Mouse (Mus musculus): ENCODE data around the gene Ubqln4.

Ubqln4 gene

DNA sequence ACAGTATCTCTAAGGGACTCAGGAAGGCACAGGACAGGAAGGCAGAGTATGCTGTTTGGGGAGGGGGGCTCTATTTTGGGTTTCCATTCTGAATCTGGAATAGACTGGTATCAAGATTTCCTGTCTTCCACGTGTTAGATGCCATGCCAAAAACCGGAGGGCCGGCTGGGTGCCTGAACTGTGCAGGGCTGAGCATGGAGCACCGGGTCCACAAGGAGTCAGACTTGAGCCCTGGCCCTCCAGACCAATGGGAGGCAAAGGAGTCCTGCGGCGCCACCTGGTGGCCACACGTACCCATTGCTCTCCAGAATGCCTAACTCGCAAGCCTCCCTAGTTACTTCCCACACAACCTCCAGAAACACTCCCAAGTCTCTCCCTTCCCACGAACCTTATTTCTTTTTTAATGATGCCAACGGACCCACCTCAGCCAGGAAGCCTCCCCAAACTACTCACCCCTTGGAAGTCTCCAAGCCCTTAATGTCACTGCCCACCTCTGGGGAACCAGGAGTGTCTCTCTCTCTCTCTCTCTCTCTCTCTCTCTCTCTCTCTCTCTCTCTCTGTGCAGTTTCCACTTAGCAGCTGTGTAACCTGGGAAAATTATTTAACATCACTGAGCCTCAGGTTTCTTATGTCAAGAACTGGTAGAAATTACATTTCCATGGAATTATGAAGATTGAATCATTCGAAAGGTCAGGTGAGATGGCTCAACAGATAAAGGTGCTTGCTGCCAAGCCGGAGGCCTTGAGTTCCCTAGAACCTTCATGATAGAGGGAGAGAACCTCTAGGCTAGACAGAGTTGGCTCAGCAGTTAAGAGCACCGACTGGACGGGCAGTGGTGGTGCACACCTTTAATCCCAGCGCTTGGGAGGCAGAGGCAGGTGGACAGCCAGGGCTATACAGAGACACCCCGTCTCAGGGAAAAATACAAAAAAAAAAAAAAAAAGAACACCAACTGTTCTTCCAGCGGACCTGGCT is 27.1 kb upstream of the Ubqln4 start:
- DNase-seq (ENCODE audit: low spot score in 2 of 2), result peak; percentile 83 to 93

DNA sequence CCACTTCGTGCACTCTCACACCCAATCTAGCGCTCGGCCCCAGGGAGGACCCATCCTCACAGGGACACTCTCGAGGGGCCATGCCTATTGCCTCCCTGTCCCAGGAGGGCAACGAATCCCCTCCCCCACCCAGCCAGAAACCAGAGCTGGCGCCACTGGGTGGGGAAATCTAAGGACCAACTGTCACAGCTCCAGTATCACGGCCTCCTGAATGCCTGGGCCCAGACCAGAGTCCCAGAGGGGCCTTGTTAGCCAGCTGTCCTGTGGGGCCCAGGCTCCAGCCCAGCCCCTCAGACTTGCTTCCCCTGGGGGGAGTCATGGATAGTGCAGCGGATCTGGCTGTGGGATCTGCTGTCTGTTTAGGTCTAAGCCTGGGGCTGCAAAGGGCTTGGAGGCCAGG is 26.0 kb upstream of the Ubqln4 start:
- DNase-seq (ENCODE audit: low spot score in 2 of 2), result no peak

DNA sequence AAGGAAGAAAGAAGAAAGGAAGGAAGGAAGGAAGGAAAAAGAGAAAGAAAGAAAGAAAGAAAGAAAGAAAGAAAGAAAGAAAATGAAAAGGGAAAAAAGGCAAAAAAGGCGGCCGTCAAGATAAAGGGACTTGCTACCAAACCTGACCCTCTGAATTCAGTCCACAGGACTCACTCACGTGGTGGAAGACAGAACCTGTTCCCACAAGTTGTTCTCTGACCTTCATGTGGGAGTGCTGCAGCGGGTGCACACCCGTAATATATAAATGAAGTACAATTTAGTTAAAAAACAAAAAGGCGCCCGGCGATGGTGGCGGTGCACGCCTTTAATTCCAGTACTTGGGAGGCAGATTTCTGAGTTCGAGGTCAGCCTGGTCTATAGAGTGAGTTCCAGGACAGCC is 24.9 kb upstream of the Ubqln4 start:
- no peak for DNase-seq (ENCODE audit: low spot score in 2 of 2)

DNA sequence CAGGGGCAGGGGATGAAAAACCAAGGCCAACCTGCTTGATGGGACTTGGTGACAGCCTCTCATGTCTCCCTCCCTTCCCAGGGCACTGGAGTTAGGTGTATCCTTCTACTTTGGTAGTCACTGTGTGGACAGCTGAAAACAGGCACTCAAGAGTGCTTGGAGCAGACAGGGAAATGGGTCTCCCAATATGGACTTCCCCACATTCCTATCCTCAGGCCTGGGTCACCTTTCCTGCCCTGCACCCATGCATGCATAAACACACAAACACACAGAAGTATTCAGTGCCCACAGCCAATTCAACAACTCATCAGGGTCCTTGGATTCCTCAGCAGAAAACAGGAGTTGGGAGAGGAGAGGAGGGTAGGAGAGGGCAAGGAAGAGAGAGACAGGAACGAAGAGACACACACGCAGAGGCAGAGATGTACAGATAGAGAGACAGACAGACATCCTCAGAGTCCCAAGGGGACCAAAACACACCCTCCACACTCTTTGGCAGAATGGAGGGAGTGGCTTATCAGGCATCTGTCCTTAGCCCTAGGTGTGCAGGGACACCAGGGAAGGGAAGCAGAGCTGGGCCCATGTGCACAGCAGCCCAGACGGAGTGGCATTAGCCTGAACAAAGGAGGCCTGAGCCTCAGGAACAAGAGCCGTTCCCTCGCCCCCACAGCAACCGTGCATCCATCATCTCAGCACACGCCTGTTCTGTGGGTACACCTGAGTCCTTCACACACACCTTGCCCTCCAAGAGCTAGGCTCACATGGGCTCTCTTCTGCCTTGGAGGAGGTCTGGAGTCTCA is 24.2 kb upstream of the Ubqln4 start:
- DNase-seq (ENCODE audit: low spot score in 2 of 2), result no peak

DNA sequence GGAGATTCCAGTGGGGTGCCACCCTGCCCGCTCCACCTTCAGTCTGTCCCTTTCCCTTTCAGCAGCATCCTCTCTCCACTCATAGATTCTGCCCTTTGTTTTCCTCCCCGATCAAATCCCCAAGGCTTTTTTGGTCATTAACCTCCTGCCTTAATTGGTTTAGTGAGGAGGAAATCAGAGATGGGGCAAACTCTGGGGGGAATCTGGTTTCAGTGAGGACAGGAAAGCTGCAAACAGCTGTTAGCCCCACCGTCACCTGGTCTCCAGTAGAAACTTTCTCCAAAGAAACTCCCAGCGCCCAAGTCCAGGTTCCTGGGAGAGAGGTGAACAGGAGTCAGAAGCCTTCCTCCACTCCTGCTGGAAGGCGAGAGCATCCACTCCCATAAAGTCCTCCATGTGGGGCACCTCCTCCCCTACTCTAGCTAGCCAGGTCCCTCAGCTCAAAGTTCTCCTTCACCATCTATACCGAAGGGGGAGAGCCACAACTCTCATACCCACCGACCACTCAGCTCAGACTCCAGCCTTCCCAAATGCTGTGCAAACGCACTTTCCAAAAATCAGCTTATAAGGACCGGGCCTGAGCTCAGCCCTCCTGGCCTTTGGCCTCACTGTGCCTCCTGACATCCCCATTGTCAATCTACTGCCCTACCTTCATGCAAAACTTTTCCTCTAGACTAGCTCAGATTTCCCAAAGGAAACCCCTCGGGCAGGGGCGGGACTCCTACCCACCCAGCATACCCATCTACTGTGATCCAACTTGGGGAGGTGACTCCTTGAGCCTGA is 23.3 kb upstream of the Ubqln4 start:
- DNase-seq (ENCODE audit: low spot score in 2 of 2), result no peak

DNA sequence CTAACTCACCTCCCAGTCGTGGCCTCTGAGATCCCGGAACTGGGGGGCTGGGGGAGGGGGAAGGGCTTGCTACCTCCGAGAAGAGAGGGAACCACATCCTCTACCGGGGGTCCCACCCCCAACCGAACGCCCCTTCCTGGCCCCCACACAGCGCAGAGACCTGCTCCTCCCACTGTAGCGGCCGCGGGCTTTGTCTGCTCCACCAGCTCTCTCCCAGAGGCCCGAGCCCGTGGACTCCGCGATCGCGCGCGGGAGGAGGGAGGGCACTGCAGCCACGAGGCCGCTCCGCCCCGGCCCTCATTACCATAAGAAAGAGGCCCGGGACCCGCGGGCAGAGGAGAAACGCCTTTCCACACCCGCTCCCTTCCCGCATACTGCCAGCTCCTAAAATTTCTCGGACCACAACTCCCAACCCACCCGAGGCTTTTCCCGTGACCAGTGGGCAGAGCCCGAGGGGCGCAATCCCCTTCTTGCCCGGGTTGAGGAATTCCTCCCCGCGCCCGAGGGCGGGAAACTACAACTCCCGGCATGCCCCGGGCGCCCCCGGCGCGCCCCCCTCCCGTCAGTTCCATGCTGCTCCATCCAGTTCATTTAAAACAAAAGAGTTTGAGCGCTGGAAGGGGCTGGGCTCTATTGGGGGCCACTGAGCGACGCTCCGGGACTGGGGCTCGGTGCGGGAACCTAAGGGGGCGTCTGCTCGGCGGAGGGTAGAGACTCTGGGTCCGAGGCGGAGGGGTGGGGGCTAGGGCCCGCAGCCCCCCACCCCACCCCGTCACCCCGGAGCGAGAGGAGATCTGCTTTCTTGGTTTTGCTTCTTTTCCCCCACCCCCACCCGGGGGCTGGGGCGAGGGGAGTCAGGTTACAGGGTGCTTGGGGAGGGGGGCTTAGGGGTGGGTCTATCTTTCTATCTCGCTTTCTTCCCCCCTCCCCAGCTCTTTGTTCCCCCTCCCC is 21.9 kb upstream of the Ubqln4 start:
- peak; percentile 78 to 90 for DNase-seq (ENCODE audit: low spot score in 2 of 2)

DNA sequence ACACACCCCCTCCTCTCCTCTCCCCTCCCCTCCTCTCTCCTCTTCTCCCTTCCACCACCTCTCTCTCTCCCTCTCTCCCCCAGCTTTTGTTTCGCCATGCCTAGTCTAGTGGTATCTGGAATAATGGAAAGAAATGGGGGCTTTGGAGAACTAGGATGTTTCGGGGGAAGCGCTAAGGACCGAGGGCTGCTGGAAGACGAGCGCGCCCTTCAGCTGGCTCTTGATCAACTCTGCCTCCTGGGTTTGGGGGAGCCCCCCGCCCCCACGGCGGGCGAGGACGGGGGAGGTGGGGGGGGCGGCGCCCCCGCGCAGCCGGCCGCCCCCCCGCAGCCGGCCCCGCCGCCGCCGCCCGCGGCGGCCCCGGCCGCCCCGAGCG is 21.3 kb upstream of the Ubqln4 start, which contains the start of gene Mex3a:
Gene Mex3a, plus strand, starts transcription at position 97 of the 376 bp plus-strand sequence.
- DNase-seq (ENCODE audit: low spot score in 2 of 2), result no peak

DNA sequence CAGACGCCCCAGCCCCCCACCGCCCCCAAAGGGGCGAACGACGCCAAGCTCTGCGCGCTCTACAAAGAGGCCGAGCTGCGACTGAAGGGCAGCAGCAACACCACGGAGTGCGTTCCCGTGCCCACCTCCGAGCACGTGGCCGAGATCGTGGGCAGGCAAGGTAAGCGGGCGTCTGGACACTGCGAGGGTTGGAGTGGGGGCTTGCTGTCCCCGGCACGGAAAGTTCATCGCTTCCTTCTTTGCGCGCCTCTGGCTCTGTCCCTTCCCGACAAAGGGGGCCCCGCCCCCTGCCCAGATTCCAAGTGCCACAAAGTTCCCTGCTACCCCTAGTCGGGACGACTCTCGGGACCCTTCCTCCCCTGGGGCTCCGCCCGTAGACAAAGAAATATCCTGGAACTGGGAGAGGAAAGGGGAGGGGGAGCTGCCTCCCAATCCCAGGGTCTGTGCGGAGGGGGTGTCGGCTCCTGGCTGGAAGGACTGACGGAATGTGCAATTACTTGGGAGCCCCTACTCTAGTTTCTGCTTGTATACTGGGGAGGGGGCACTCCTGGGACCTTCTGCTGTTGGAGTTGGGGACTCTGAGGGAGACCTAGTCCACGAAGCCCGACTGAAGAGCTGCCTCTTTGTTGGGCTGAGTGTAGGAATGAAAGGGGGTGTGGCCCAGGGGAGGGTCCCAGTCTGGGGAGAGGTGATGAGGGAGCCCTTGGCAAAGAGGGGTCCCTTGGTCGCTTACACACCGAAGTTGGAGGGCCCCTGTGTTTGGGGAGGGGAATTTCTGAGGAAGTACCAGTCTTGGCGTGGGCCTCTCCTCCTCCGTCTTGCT is 20.7 kb upstream of the Ubqln4 start:
- no peak for DNase-seq (ENCODE audit: low spot score in 2 of 2)

DNA sequence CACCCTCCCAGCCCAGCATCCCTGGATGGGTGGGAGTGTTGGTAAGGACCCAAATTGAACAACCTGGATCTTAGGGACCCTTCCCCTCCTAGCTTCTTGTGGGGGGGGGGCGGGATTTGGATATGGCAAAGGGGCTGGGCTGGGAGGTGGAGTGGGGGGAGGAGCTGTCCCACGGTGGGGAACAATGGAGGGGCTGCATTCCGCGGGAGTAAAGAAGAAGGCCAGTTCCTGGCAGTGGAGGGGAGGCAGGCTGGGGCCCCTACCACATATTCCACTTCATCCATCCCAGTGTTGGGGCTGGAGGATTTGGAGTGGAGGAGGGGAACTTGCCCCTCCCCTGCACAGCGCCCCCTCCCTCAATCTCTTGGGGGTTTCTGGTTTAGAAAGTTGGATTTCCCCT is 19.9 kb upstream of the Ubqln4 start:
- DNase-seq (ENCODE audit: low spot score in 2 of 2), result peak in 1 of 2 experiments; percentile 61

DNA sequence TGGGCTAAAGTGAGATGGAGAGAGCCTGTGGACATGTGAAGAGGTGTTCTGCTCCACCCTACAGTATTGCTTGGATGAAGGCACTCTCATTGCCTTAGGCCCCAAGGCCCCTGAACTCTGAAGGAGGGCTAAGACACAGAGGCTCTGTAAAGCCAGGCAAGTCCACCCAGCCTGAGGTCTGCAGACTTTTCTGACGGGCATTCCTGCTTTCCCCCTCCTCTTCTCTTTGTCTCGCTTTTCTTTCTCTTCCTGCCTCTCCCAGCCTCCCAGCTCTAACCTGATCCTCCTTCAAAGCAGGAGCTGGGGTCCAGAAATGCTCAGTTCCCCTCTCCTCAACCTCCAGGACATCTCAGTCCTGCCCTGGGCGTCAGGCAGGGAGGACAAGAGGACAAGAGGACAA is 18.6 kb upstream of the Ubqln4 start:
- DNase-seq (ENCODE audit: low spot score in 2 of 2), result no peak

DNA sequence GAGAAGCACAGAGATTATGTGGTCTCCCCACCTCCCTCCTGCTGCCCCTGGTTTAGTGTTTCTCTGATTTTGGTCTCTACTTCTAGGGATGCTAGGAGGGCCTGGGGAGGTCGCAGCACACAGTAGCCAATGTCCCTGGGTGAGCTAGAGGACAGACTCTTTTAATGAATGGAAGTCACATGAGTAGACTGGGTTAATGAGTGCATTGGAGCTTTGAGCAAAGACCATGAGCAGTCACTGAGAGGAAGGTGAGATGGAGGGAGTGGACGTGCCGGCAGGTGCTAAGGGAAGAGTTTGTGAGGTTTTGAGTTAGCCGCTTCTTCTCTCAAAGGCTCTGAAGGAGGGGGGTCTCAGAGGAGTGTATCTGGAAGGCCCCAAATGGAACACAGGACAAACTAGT is 18.0 kb upstream of the Ubqln4 start:
- DNase-seq (ENCODE audit: low spot score in 2 of 2), result no peak

DNA sequence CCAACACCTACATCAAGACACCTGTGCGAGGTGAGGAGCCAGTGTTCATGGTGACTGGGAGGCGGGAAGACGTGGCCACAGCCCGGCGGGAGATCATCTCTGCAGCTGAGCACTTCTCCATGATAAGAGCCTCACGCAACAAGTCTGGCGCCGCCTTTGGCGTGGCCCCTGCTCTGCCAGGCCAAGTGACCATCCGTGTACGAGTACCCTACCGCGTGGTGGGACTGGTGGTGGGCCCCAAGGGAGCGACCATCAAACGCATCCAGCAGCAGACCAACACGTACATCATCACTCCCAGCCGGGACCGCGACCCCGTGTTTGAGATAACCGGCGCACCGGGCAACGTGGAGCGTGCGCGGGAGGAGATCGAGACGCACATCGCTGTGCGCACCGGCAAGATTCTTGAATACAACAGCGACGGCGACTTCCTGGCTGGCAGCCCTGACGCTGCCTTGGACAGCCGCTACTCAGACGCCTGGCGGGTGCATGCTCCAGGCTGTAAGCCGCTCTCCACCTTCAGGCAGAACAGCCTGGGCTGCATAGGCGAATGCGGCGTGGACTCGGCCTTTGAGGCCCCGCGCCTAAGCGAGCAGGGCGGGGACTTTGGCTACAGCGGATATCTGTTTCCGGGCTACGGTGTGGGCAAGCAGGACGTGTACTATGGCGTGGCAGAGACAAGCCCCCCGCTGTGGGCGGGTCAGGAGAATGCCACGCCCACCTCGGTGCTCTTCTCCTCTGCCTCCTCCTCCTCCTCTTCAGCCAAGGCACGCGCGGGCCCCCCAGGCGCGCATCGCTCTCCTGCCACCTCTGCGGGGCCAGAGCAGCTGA is 17.2 kb upstream of the Ubqln4 start:
- DNase-seq (ENCODE audit: low spot score in 2 of 2), result peak; percentile 63 to 79

DNA sequence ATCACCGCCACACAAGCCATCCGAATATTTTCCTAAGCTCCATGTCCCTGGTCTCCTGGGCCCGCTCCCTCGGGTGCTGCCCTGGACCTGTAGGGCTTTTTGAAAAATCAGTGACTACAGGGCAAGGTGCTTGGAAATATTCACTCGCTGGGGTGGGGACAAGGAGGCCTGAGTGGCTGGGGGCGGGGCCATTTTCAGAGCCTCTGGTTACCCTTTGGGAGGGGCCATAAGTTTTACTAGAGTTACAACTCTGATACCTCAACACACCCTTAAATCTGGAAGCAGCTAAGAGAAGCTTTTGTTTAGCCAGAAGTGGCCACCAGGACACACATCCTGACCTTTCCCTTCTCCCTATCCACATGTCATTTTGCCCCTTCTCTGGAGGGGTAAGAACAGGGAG is 16.4 kb upstream of the Ubqln4 start:
- no peak for DNase-seq (ENCODE audit: low spot score in 2 of 2)

DNA sequence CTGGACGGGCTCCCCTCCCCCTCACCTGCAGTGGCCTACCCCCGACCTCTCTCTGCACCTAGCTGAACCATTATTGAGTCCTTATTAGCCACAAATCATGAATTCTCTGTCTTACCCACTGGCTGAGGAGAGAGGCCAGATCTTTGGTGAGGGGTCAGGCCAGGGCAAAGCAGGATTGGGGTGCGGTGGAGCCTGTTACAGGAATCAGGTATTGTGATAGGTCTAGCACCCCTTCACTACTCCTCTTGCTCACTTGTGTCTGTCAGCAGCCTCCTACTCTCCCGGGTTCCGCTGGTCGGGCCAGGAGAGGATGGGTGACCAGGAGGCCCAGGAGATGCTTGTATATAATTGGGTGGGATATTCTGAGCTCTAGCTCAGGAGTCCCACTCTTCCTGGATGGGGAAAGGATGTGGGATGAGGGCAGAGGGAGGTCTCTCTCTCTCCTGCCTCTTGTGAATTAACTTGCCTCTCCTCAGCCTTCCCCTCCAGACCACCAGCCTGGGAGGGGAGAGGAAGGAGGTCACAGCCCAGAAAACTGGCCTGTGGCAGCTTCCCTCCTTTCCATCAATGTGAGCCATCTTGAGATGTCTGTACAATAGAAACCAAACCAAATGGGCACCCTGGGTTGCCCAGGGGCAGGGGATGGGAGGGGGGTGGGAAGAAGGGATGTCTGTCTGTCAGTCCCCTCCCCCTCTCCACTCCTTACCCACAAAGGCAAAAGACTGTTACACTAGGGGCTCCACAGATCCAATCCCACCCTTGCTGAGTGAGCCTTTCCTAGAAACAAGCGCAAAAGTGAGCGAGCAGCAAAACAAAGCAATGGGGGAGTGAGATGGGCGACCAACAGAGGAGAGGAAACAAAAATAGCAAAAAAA is 15.1 kb upstream of the Ubqln4 start:
- DNase-seq (ENCODE audit: low spot score in 2 of 2), result no peak

DNA sequence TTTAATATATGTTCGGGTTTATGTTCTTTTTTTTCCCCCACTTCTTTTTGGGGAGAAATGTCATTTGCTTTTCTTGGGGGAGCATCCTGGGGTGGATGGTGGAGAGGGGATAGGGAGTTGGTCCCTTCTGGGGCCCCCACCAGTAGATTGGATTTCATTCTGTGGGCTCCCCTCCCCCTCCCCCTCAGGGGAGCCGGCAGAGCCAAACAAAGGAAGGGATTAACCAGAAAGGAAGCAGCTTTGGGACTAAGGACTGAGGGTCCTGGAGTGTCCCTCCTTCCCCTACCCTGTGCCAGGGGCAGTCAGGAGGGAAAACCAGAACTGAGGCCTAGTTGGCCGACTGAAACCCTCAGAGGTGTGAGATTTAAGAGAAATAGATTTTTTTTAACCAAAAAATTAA is 14.2 kb upstream of the Ubqln4 start:
- no peak for DNase-seq (ENCODE audit: low spot score in 2 of 2)

DNA sequence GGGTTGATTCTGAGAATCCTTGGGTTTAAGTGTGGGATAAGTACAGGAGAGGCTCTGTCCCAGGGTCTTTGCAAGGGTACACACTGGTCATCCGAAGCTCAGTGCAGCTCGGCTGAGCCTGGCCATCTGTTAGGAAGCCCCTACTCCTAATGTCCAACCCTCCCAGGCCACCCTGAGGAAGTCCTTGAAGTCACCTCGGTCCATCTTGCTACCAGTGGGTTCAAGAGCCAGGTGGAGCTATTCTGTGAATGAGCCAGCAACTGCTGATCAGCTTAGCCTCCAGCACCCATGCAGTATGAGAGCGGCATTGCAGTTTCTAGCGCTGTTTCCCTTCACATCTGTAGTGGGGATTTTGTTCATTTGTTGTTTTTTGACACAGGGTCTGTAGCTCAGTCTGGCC is 13.5 kb upstream of the Ubqln4 start:
- DNase-seq (ENCODE audit: low spot score in 2 of 2), result no peak

DNA sequence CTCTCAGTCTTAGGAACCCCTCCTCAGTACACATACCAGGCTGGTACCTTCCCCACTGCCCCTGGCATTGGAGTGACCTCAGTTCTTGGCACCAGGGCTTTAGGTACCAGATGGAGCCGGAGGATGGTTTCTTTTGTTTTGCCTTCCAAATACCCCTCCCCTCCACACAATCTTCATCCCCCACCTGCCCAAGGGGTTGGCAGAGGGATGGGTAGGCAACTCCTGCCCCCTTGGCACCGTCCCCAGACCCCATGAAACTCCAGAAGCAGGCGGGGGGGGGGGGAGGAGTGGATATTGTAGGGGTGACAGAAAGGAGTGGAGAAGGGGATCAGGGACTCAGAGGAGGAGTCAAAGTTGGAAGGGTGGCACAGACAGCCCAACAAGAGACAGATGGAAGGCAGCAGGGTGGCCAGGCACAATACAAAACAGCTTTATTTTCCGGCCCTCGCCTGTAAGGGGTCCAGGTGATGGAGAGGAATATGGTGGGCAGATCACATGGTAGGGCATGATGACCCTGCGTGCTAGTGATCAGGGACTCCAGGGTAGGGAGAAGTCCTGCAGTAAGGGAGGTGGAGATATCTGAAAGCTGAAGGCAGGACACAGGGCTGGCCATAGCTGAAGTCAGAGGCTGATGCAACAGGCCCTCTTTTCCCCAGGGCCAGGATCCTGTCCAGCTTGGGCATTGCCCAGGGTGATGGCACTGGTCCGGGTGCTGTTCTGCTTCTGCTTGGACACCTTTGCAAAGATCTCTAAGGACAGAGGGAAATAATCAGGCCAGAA is 11.7 kb upstream of the Ubqln4 start:
- no peak for DNase-seq (ENCODE audit: low spot score in 2 of 2)

Measured in spleen, postnatal 4 days (tissue).